Mouse (Mus musculus) heart, embryonic 16.5 days (tissue): ENCODE data around the gene Mns1. TPM values are rescaled to one million over a fixed set of nuclear protein-coding genes. Genes with fewer than 3 reads are reported as not detected.
"Not testable (repeated sequence)": the region's sequence is repeated elsewhere in the genome, so short reads cannot be mapped to it uniquely, and the experiment has no call there.

ENCODE experiments used
- ATAC-seq: fragments of 200-750 bp; cut with Nextera tagmentation; replicated peaks from 2 replicates; pipeline ENCODE4 v1.8.0; 2017; ENCODE audit warnings: moderate number of reproducible peaks; ENCODE audit not compliant: insufficient read depth, low FRiP score; ENCODE audit errors: extremely low read depth
- H3K27ac ChIP-seq: fragments of 300-500 bp; sonication (generic); 2 replicates; pipeline ENCODE4 v1.5.1; 2014; ENCODE audit warnings: mild to moderate bottlenecking, low read length, control low read depth, moderate library complexity
- H3K27me3 ChIP-seq: fragments of 300-500 bp; sonication (generic); 2 replicates; pipeline ENCODE4 v1.6.1; 2014; ENCODE audit warnings: low read length, mixed read lengths; ENCODE audit not compliant: control insufficient read depth, insufficient read depth
- H3K36me3 ChIP-seq: fragments of 300-500 bp; sonication (generic); 2 replicates; pipeline ENCODE4 v1.6.1; 2014; ENCODE audit not compliant: control insufficient read depth, insufficient read depth
- H3K4me1 ChIP-seq: fragments of 300-500 bp; sonication (generic); 2 replicates; pipeline ENCODE4 v1.6.1; 2014; ENCODE audit warnings: low read length, mixed read lengths; ENCODE audit not compliant: control insufficient read depth, insufficient read depth
- H3K4me2 ChIP-seq: fragments of 300-500 bp; sonication (generic); 2 replicates; pipeline ENCODE4 v1.6.1; 2014; ENCODE audit warnings: low read depth, mild to moderate bottlenecking, control low read depth, low read length
- H3K4me3 ChIP-seq: fragments of 300-500 bp; sonication (generic); 2 replicates; pipeline ENCODE4 v1.5.1; 2014; ENCODE audit warnings: mild to moderate bottlenecking, control low read depth, low read length
- H3K9ac ChIP-seq: fragments of 300-500 bp; sonication (generic); 2 replicates; pipeline ENCODE4 v1.6.1; 2014; ENCODE audit warnings: low read length, control low read depth
- H3K9me3 ChIP-seq: fragments of 300-500 bp; sonication (generic); replicated peaks from 2 replicates; pipeline ENCODE4 v1.6.1; 2016; ENCODE audit warnings: low read length; ENCODE audit not compliant: control insufficient read depth
- WGBS: fragments of 180-500 bp; shearing (Covaris S2); extraction: QIAGEN DNeasy Blood & Tissue Kit; methylation state at CpG from one replicate; pipeline ENCODE4 v1.1.7; 2014; 5-methylcytosine and 5-hydroxymethylcytosine counted together
- polyA plus RNA-seq: library from polyadenylated mRNA; unstranded; fragments of >200 nt; fragmentation: Nextera tagmentation; extraction: Ambion mirVana; gene quantifications from 2 replicates; pipeline ENCODE4 v1.2.1, GENCODE M21; 2015

The Mns1 gene
- polyA plus RNA-seq, 1 experiment from 2014 or later = 25.2 TPM

DNA sequence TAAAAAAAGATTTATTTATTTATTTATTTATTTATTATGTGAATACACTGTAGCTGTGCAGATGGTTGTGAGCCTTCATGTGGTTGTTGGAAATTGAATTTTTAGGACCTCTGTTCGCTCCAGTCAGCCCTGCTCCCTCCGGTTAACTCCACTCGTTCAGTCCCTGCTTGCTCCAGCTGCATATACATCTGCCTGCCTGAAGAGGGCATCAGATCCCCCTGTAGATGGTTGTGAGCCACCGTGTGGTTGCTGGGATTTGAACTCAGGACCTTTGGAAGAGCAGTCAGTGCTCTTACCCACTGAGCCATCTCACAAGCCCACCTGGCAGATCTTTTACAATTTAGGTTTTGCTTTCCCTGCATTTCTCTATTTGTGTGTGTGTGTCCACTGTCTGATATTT is 36.0 kb upstream of the Mns1 start:
- 66% methylated on average over 4 of the region's 4 CpGs for WGBS

DNA sequence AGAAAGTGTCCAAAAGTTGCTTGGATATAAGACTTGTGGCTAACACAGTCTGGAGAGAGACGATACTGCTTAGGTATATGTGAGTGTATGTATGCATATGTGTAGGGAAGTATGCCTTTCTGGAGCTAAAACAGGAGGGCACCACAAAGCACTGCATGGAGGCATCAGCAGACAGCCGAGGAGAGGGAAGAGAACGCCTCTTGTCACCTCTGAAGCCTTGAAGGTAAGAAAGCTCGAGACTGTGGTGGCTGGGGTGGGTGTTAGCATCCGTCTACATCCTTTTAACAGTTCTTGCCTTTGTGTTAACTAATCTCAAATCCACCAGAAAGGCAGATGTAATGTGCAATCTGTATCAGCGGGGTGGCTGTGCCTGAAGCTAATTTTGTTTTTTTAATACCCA is 34.4 kb upstream of the Mns1 start:
- ATAC-seq = no peak
- no peak overlapping the region for H3K27ac ChIP-seq
- H3K9me3 ChIP-seq = no peaks in the 10 kb centered on the region
- no peaks in the 10 kb centered on the region; the same call in 1 of the 2 replicates for H3K27me3 ChIP-seq
- no peaks in the 10 kb centered on the region for H3K36me3 ChIP-seq
- H3K4me1 ChIP-seq = no peaks in the 10 kb centered on the region
- H3K4me2 ChIP-seq = no peak overlapping the region
- H3K9ac ChIP-seq = no peak overlapping the region
- 65% methylated on average over 6 of the region's 6 CpGs for WGBS
- no peak overlapping the region for H3K4me3 ChIP-seq

More for the DNA sequence above, 36.0 kb upstream of the Mns1 start:
- not testable (repeated sequence) for H3K36me3 ChIP-seq, H3K9ac ChIP-seq, H3K4me1 ChIP-seq, H3K27ac ChIP-seq, H3K27me3 ChIP-seq, ATAC-seq, H3K4me2 ChIP-seq, H3K9me3 ChIP-seq, H3K4me3 ChIP-seq

- no peak overlapping the region for H3K27ac ChIP-seq
- H3K4me2 ChIP-seq = no peak overlapping the region
- no peak overlapping the region for H3K4me3 ChIP-seq
- H3K36me3 ChIP-seq = no peaks in the 10 kb centered on the region
- no peak for ATAC-seq
- peaks cover 2% of the 10 kb centered on the region; the same call in 1 of the 2 replicates for H3K4me1 ChIP-seq
- H3K27me3 ChIP-seq = no peaks in the 10 kb centered on the region; the same call in 1 of the 2 replicates
- no peaks in the 10 kb centered on the region for H3K9me3 ChIP-seq
- H3K9ac ChIP-seq = no peak overlapping the region
- WGBS = 84% methylated on average over 8 of the region's 8 CpGs
Observed at GRCm38 (mm10) chr9:72404446-72404845, 33.4 kb upstream of the Mns1 start.

DNA sequence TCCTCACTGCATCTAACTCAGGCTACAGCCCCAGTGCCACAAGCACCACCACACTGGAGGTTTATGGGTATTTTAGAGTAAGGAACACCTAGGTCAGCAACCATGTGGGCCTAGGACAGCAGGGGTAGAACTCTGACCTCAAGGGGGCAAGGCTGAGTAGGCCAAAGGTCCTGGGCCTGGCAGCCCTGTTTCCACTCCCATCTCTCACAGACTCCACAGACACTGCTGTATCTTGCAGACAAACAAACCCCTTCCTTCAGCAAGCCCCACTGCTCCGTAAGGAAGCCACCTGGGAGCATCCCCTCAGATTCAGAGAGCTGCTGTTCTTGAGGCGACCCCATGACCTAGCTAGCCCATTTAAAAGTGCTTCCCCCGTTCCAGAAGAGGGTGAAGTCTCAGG is 32.9 kb upstream of the Mns1 start:
- Histone ChIP-seq H3K9ac (no peak overlapping the region), H3K4me1 (peaks cover 3% of the 10 kb centered on the region; the same call in 1 of the 2 replicates), H3K4me2 (no peak overlapping the region), H3K27me3 (no peaks in the 10 kb centered on the region), H3K4me3 (no peak overlapping the region), H3K9me3 (no peaks in the 10 kb centered on the region), H3K36me3 (no peaks in the 10 kb centered on the region), H3K27ac (no peak overlapping the region)
- ATAC-seq = no peak
- WGBS = 80% methylated on average over 3 of the region's 3 CpGs

DNA sequence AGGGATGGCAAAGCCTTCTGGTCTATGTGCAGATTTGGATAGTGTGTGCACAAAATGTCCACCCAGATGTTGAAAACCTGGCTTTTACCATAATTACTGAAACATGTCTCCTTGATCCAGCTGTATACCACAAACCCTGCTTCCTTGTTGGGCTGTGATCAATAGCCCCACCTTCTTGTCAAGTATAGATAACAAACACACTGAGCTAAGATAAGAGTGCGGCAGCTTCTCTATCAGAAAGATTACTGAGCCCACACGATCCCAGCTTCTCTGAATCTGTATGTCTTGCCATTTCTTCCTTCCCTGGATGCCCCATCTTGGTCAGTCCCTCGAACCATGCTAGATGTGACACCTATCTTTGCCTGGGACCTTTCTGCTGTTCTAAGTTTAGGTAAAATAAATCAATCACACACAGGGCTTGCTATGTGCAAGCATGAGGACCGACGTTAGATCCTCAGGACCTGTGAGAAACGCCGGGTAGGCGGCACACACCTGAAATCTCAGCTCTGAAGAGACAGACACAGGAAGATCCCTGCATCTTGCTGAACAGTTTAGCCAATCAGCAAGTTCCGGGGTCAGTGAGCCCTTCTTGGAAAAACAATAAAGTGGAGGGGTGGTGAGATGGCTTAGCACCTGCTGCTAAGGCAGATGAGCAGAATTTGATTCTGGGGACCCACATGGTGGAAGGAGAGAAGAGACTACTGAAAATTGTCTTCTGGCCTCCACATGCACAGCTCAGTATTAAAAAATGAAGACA is 31.8 kb upstream of the Mns1 start:
- Histone ChIP-seq H3K36me3 (no peaks in the 10 kb centered on the region), H3K27me3 (no peaks in the 10 kb centered on the region), H3K4me2 (no peak overlapping the region), H3K4me1 (peaks cover 3% of the 10 kb centered on the region; the same call in 1 of the 2 replicates), H3K9me3 (no peaks in the 10 kb centered on the region), H3K27ac (no peak overlapping the region), H3K4me3 (no peak overlapping the region), H3K9ac (no peak overlapping the region)
- no peak for ATAC-seq
- WGBS = 75% methylated on average over 9 of the region's 9 CpGs

DNA sequence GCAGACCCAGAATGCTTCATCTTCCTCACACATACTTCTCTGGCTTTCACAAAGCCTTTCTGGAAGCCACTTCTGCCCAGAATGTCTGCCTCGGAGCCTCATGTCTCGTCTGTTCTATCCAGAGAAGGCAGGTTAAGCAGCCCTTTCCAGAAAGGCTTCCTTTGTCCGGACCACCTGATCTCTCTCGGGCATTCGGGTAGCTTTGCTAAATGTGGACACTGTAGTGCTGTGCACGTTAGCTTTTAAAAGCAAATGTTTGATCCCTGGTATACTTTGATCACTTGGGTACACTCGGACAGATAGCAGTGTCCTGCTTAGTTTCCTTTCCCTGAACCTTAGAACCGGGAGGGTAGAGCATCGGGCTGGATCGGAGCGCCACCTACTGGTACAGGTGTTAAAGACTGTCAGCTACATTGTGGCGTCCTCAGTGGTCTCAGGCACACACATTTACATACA is 29.7 kb upstream of the Mns1 start:
- peak; percentile 81 for ATAC-seq
- Histone ChIP-seq H3K4me2 (peak overlapping the region; percentile 57), H3K9ac (peak overlapping the region; percentile 55), H3K4me3 (peak overlapping the region; percentile 44), H3K27me3 (no peaks in the 10 kb centered on the region), H3K9me3 (no peaks in the 10 kb centered on the region), H3K36me3 (no peaks in the 10 kb centered on the region), H3K27ac (no peak overlapping the region), H3K4me1 (peaks cover 3% of the 10 kb centered on the region; the same call in 1 of the 2 replicates)
- WGBS = 5% methylated on average over 12 of the region's 12 CpGs

GRCm38 (mm10) chr9:72409381-72410225 is 28.2 kb upstream of the Mns1 start:
- H3K27me3 ChIP-seq = no peaks in the 10 kb centered on the region
- ATAC-seq = no peak
- H3K27ac ChIP-seq = no peak overlapping the region
- H3K36me3 ChIP-seq = no peaks in the 10 kb centered on the region
- H3K9me3 ChIP-seq = no peaks in the 10 kb centered on the region
- H3K9ac ChIP-seq = no peak overlapping the region
- peaks cover 3% of the 10 kb centered on the region; the same call in 1 of the 2 replicates for H3K4me1 ChIP-seq
- WGBS = 27% methylated on average over 15 of the region's 15 CpGs
- H3K4me3 ChIP-seq = no peak overlapping the region
- H3K4me2 ChIP-seq = no peak overlapping the region; the same call in 1 of the 2 replicates

- 68% methylated on average over 2 of the region's 2 CpGs for WGBS
- Histone ChIP-seq H3K4me2 (no peak overlapping the region), H3K36me3 (no peaks in the 10 kb centered on the region), H3K27ac (no peak overlapping the region), H3K9ac (no peak overlapping the region), H3K27me3 (no peaks in the 10 kb centered on the region), H3K4me1 (peaks cover 3% of the 10 kb centered on the region; the same call in 1 of the 2 replicates), H3K4me3 (no peak overlapping the region), H3K9me3 (no peaks in the 10 kb centered on the region)
- ATAC-seq = no peak
Observed at GRCm38 (mm10) chr9:72411746-72412145, 26.1 kb upstream of the Mns1 start.

DNA sequence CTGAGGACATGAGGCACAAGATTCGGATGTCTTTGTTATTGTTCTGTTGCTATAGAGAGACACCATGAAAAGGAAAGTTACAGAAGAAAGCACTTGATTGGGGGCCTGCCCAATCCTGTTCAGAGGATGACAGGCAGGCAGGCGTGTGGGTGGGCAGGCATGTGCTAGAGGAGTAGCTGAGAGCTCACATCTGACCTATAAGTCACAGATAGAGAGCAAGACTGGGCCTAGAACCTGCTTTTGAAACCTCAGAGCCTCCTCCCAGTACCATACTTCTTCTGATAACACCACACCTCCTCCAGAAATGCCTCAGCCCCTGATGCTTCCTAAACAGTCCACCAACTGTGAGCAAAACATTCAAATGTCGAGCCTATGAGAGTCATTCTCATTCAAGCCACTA is 19.4 kb upstream of the Mns1 start:
- H3K9ac ChIP-seq = no peak overlapping the region
- WGBS = 74% methylated on average over 3 of the region's 3 CpGs
- ATAC-seq = no peak

More for the DNA sequence above, 19.4 kb upstream of the Mns1 start:
- H3K27me3 ChIP-seq = no peaks in the 10 kb centered on the region
- H3K9me3 ChIP-seq = no peaks in the 10 kb centered on the region
- no peak overlapping the region for H3K27ac ChIP-seq
- no peak overlapping the region for H3K4me2 ChIP-seq
- H3K4me1 ChIP-seq = 0 out of 2 replicates have a peak, but pooled peaks cover 9% of the 10 kb centered on the region
- H3K4me3 ChIP-seq = no peak overlapping the region
- no peaks in the 10 kb centered on the region for H3K36me3 ChIP-seq
